Mouse (Mus musculus) midbrain, embryonic 16.5 days (tissue): Measurements from ENCODE around the gene Emc8. TPM values are rescaled to one million over a fixed set of nuclear protein-coding genes. Genes with fewer than 3 reads are reported as not detected.

Experiments
- ATAC-seq: fragments of 200-750 bp; cut with Nextera tagmentation; 2 replicates; pipeline ENCODE4 v1.8.0; 2017; ENCODE audit warnings: moderate TSS enrichment
- H3K27ac ChIP-seq: fragments of 300-500 bp; sonication (generic); 2 replicates; pipeline ENCODE4 v1.5.1; 2014; ENCODE audit warnings: mild to moderate bottlenecking, low read length, mixed read lengths
- H3K27me3 ChIP-seq: fragments of 300-500 bp; sonication (generic); 2 replicates; pipeline ENCODE4 v1.6.1; 2014; ENCODE audit warnings: low read depth, low read length, mixed read lengths; ENCODE audit not compliant: control insufficient read depth, insufficient read depth
- H3K36me3 ChIP-seq: fragments of 300-500 bp; sonication (generic); 2 replicates; pipeline ENCODE4 v1.6.1; 2014; ENCODE audit warnings: mild to moderate bottlenecking, low read length, moderate library complexity, mixed read lengths; ENCODE audit not compliant: control insufficient read depth, insufficient read depth
- H3K4me1 ChIP-seq: fragments of 300-500 bp; sonication (generic); 2 replicates; pipeline ENCODE4 v1.6.1; 2014; ENCODE audit warnings: mild to moderate bottlenecking, low read length, mixed read lengths; ENCODE audit not compliant: control insufficient read depth, insufficient read depth
- H3K4me2 ChIP-seq: fragments of 300-500 bp; sonication (generic); 2 replicates; pipeline ENCODE4 v1.6.1; 2014; ENCODE audit warnings: mild to moderate bottlenecking, low read length, mixed read lengths
- H3K4me3 ChIP-seq: fragments of 300-500 bp; sonication (generic); 2 replicates; pipeline ENCODE4 v1.5.1; 2014; ENCODE audit warnings: low read depth, mild to moderate bottlenecking, low read length, moderate library complexity, mixed read lengths
- H3K9ac ChIP-seq: fragments of 300-500 bp; sonication (generic); 2 replicates; pipeline ENCODE4 v1.6.1; 2014; ENCODE audit warnings: low read depth, low read length, mixed read lengths
- H3K9me3 ChIP-seq: fragments of 300-500 bp; sonication (generic); replicated peaks from 2 replicates; pipeline ENCODE4 v1.6.1; 2014; ENCODE audit warnings: mild to moderate bottlenecking, low read length, mixed read lengths; ENCODE audit not compliant: control insufficient read depth, poor library complexity, severe bottlenecking
- WGBS: fragments of 180-500 bp; shearing (Covaris S2); extraction: QIAGEN DNeasy Blood & Tissue Kit; methylation state at CpG from one replicate; pipeline ENCODE4 v1.1.7; 2014; 5-methylcytosine and 5-hydroxymethylcytosine counted together
- polyA plus RNA-seq: library from polyadenylated mRNA; unstranded; fragments of >200 nt; fragmentation: Nextera tagmentation; extraction: Ambion mirVana; gene quantifications from 2 replicates; pipeline ENCODE4 v1.2.1, GENCODE M21; 2015

Gene Emc8
- polyA plus RNA-seq, 1 experiment from 2014 or later = 99.5 TPM

- Histone ChIP-seq H3K9ac (no peak overlapping the region; the same call in 1 of the 2 replicates), H3K4me1 (peaks cover 39% of the 10 kb centered on the region), H3K27me3 (no peaks in the 10 kb centered on the region), H3K27ac (no peak overlapping the region), H3K36me3 (0 out of 2 replicates have a peak, but pooled peaks cover 1% of the 10 kb centered on the region), H3K4me2 (peak overlapping the region; percentile 71), H3K4me3 (no peak overlapping the region; the same call in 1 of the 2 replicates), H3K9me3 (no peaks in the 10 kb centered on the region)
- ATAC-seq = no peak
- WGBS = 71% methylated on average over 3 of the region's 3 CpGs
Measured at GRCm38 (mm10) chr8:120665726-120666455, 2.5 kb downstream of the Emc8 start.

GRCm38 (mm10) chr8:120664566-120664965, 3.8 kb downstream of the Emc8 start:
- Histone ChIP-seq H3K4me2 (no peak overlapping the region), H3K9ac (no peak overlapping the region), H3K36me3 (peaks cover 3% of the 10 kb centered on the region; the same call in 1 of the 2 replicates), H3K27me3 (no peaks in the 10 kb centered on the region), H3K9me3 (no peaks in the 10 kb centered on the region), H3K27ac (no peak overlapping the region), H3K4me3 (no peak overlapping the region), H3K4me1 (peaks cover 39% of the 10 kb centered on the region)
- ATAC-seq = no peak
- WGBS = 73% methylated on average over 6 of the region's 6 CpGs

GRCm38 (mm10) chr8:120657415-120657814, 11.0 kb downstream of the Emc8 start:
- Histone ChIP-seq H3K27ac (no peak overlapping the region), H3K27me3 (no peaks in the 10 kb centered on the region), H3K36me3 (peaks cover 19% of the 10 kb centered on the region), H3K9ac (no peak overlapping the region), H3K4me1 (no peaks in the 10 kb centered on the region), H3K9me3 (no peaks in the 10 kb centered on the region), H3K4me2 (no peak overlapping the region), H3K4me3 (no peak overlapping the region)
- 83% methylated on average over 8 of the region's 8 CpGs for WGBS
- ATAC-seq = no peak

- 79% methylated on average over 7 of the region's 7 CpGs for WGBS
- Histone ChIP-seq H3K4me2 (no peak overlapping the region), H3K27ac (no peak overlapping the region), H3K36me3 (peaks cover 19% of the 10 kb centered on the region), H3K4me1 (no peaks in the 10 kb centered on the region), H3K9ac (no peak overlapping the region), H3K4me3 (no peak overlapping the region), H3K27me3 (no peaks in the 10 kb centered on the region), H3K9me3 (no peaks in the 10 kb centered on the region)
- ATAC-seq = no peak
Measured at GRCm38 (mm10) chr8:120656322-120657052, 11.9 kb downstream of the Emc8 start.

GRCm38 (mm10) chr8:120647532-120647931, 20.8 kb downstream of the Emc8 start, which contains the start of gene 1190005I06Rik:
Gene 1190005I06Rik (minus strand): TSS chr8:120647632.
- H3K9ac ChIP-seq = no peak within 1 kb of the TSS
- no peak within 1 kb of the TSS for H3K4me3 ChIP-seq
- no peak within 1 kb of the TSS for H3K4me2 ChIP-seq
- H3K27me3 ChIP-seq = no peaks in the 10 kb centered on the region
- no peaks in the 10 kb centered on the region for H3K4me1 ChIP-seq
- H3K36me3 ChIP-seq = no peaks in the 10 kb centered on the region
- no peak within 1 kb of the TSS for H3K27ac ChIP-seq
- no peak for ATAC-seq
- 22% methylated on average over 7 of the region's 7 CpGs for WGBS
- no peaks in the 10 kb centered on the region for H3K9me3 ChIP-seq

- Histone ChIP-seq H3K27me3 (no peaks in the 10 kb centered on the region), H3K4me3 (no peak overlapping the region), H3K27ac (no peak overlapping the region), H3K4me1 (0 out of 2 replicates have a peak, but pooled peaks cover 3% of the 10 kb centered on the region), H3K36me3 (no peaks in the 10 kb centered on the region), H3K9ac (no peak overlapping the region), H3K9me3 (no peaks in the 10 kb centered on the region), H3K4me2 (no peak overlapping the region)
- 68% methylated on average over 7 of the region's 7 CpGs for WGBS
- peak; percentile 80 for ATAC-seq
Measured at GRCm38 (mm10) chr8:120644663-120645062, 23.7 kb downstream of the Emc8 start.

GRCm38 (mm10) chr8:120642031-120642662, 26.2 kb downstream of the Emc8 start:
- H3K9me3 ChIP-seq = no peaks in the 10 kb centered on the region
- WGBS = 73% methylated on average over 10 of the region's 10 CpGs
- ATAC-seq = no peak
- H3K4me3 ChIP-seq = no peak overlapping the region
- no peak overlapping the region for H3K9ac ChIP-seq
- H3K4me1 ChIP-seq = 0 out of 2 replicates have a peak, but pooled peaks cover 3% of the 10 kb centered on the region
- no peaks in the 10 kb centered on the region for H3K36me3 ChIP-seq
- no peak overlapping the region for H3K27ac ChIP-seq
- H3K4me2 ChIP-seq = no peak overlapping the region
- no peaks in the 10 kb centered on the region for H3K27me3 ChIP-seq

- ATAC-seq = no peak
- peak overlapping the region; percentile 18; the same call in 1 of the 2 replicates for H3K27ac ChIP-seq
Measured at GRCm38 (mm10) chr8:120641245-120641644, 27.1 kb downstream of the Emc8 start.

More at GRCm38 (mm10) chr8:120641245-120641644, 27.1 kb downstream of the Emc8 start:
- Histone ChIP-seq H3K9me3 (no peaks in the 10 kb centered on the region), H3K4me2 (no peak overlapping the region), H3K4me1 (0 out of 2 replicates have a peak, but pooled peaks cover 3% of the 10 kb centered on the region), H3K4me3 (no peak overlapping the region), H3K36me3 (no peaks in the 10 kb centered on the region), H3K27me3 (no peaks in the 10 kb centered on the region), H3K9ac (0 out of 2 replicates have a peak overlapping the region, but pooled peaks have one; percentile 30)
- 9% methylated on average over 8 of the region's 8 CpGs for WGBS
